Comparison of ENCODE assay signal across 25 mouse cellular contexts in the genomic region with DNA sequence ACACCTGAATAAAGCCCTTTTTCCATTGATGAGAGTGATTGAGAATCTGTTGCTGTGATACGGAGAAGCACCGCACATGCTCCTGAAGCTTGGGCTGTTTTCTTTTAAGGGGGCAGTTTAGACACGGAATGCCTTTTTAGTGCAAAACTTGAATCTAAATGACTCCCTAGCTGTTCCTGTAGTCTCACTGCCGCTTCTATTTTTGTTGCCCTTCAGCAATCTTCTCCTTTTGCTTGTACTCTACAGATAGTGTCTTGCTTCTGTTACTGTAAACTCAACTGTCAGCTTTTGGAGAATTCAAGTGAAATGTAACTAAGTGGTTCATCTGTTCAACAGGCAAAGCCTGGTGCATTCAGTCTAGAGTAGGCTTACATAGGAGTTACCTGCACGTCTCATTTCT. TPM values are rescaled to one million over a fixed set of nuclear protein-coding genes. Genes with fewer than 3 reads are reported as not detected.
"Had no signal": no experiment of that assay in that cellular context is flagged by ENCODE, and none has a peak within 500 bp of the region (broad histone marks: within the 10 kb centered on the region; RNA-seq: fewer than 3 reads in every experiment).

No protein-coding gene starts in this region.

- H3K4me3 ChIP-seq: limb, embryonic 12.5 days; limb, embryonic 15.5 days; midbrain, embryonic 12.5 days; midbrain, embryonic 15.5 days; neural tube, embryonic 12.5 days; neural tube, embryonic 15.5 days; stomach, embryonic 15.5 days had no signal

- DNase-seq: kidney, adult 9 months; kidney, postnatal 14 days; kidney, postnatal 4 days; layer of hippocampus, adult 9-11 months; layer of hippocampus, postnatal 36 days; left cerebral cortex, postnatal 4 days; liver, postnatal 0 days; lung, embryonic 14.5 days; retina, postnatal 1 day; right cerebral cortex, postnatal 25 days; spleen, adult 18-20 months; thymus, adult 18-20 months; thymus, postnatal 36 days had no signal

- H3K4me2 ChIP-seq: limb, embryonic 12.5 days; limb, embryonic 15.5 days; liver, embryonic 11.5 days; lung, embryonic 14.5 days; midbrain, embryonic 12.5 days; midbrain, embryonic 15.5 days; neural tube, embryonic 12.5 days; neural tube, embryonic 15.5 days; stomach, embryonic 15.5 days had no signal

- ATAC-seq: liver, postnatal 0 days; lung, postnatal 0 days; midbrain, embryonic 15.5 days had no signal

- H3K9me3 ChIP-seq: limb, embryonic 12.5 days; limb, embryonic 15.5 days; midbrain, embryonic 12.5 days; midbrain, embryonic 15.5 days; neural tube, embryonic 12.5 days; neural tube, embryonic 15.5 days; stomach, embryonic 15.5 days had no signal

- H3K27ac ChIP-seq: limb, embryonic 12.5 days; limb, embryonic 15.5 days; liver, embryonic 14.5 days; macrophage; midbrain, embryonic 12.5 days; midbrain, embryonic 15.5 days; neural tube, embryonic 12.5 days; stomach, embryonic 15.5 days had no signal

- H3K4me1 ChIP-seq: limb, embryonic 12.5 days; limb, embryonic 15.5 days; midbrain, embryonic 12.5 days; midbrain, embryonic 15.5 days; neural tube, embryonic 12.5 days; neural tube, embryonic 15.5 days; stomach, embryonic 15.5 days had no signal

- H3K27me3 ChIP-seq: limb, embryonic 12.5 days; limb, embryonic 15.5 days; midbrain, embryonic 12.5 days; midbrain, embryonic 15.5 days; neural tube, embryonic 12.5 days; neural tube, embryonic 15.5 days; stomach, embryonic 15.5 days had no signal

- H3K9ac ChIP-seq: limb, embryonic 12.5 days; limb, embryonic 15.5 days; liver, embryonic 14.5 days; liver, postnatal 0 days; lung, embryonic 14.5 days; midbrain, embryonic 12.5 days; midbrain, embryonic 15.5 days; neural tube, embryonic 12.5 days; neural tube, embryonic 15.5 days; stomach, embryonic 15.5 days had no signal

RNA-seq across cellular contexts. Expression of gene Rasl10b, which starts 53.5 kb away (rescaled TPM):
- total RNA-seq: megakaryocyte, adult 5-6 weeks had no signal
- polyA plus RNA-seq: liver, postnatal 0 days had no signal
